Mouse (Mus musculus) brown adipose tissue, adult 24 weeks (tissue): ENCODE data around the gene Pld1. TPM values are rescaled to one million over a fixed set of nuclear protein-coding genes. Genes with fewer than 3 reads are reported as not detected.

Source experiments
- H3K27ac ChIP-seq: fragments of 200-500 bp; replicated peaks from 2 replicates; pipeline ENCODE4 v1.5.1; 2012; ENCODE audit warnings: low read depth, mild to moderate bottlenecking, low read length
- H3K4me1 ChIP-seq: fragments of 200-500 bp; 2 replicates; pipeline ENCODE4 v1.6.1; 2012; ENCODE audit warnings: low read length, mixed read lengths; ENCODE audit not compliant: control insufficient read depth, insufficient read depth, insufficient read length
- H3K4me3 ChIP-seq: fragments of 200-500 bp; 2 replicates; pipeline ENCODE4 v1.5.1; 2012; ENCODE audit warnings: low read depth, mild to moderate bottlenecking, low read length, moderate library complexity; ENCODE audit not compliant: insufficient read depth
- polyA plus RNA-seq: library from polyadenylated mRNA; stranded (reverse); fragments of >200 nt; gene quantifications from 2 replicates; pipeline ENCODE4 v1.2.4, GENCODE M21; 2012; ENCODE audit not compliant: missing spikeins, insufficient read depth, insufficient read length

Pld1 gene
- polyA plus RNA-seq, 1 experiment = 3.0 TPM

- no peak overlapping the region for H3K27ac ChIP-seq
- H3K4me3 ChIP-seq = no peak overlapping the region
- no peaks in the 10 kb centered on the region for H3K4me1 ChIP-seq
These were observed 96.3 kb downstream of the Pld1 start for GRCm38 (mm10) chr3:28034707-28035333.

- Histone ChIP-seq H3K4me1 (no peaks in the 10 kb centered on the region), H3K27ac (no peak overlapping the region), H3K4me3 (no peak overlapping the region)
These were observed 98.9 kb downstream of the Pld1 start for GRCm38 (mm10) chr3:28037320-28037932.

- Histone ChIP-seq H3K4me3 (no peak overlapping the region), H3K27ac (no peak overlapping the region), H3K4me1 (no peaks in the 10 kb centered on the region)
These were observed 99.6 kb downstream of the Pld1 start for GRCm38 (mm10) chr3:28038106-28038505.

- Histone ChIP-seq H3K4me3 (no peak overlapping the region), H3K4me1 (no peaks in the 10 kb centered on the region), H3K27ac (no peak overlapping the region)
These were observed 101.3 kb downstream of the Pld1 start for GRCm38 (mm10) chr3:28039760-28040159.

- Histone ChIP-seq H3K4me3 (no peak overlapping the region), H3K4me1 (no peaks in the 10 kb centered on the region), H3K27ac (no peak overlapping the region)
These were observed 102.7 kb downstream of the Pld1 start for GRCm38 (mm10) chr3:28041236-28041635.

- Histone ChIP-seq H3K4me1 (no peaks in the 10 kb centered on the region), H3K27ac (no peak overlapping the region), H3K4me3 (no peak overlapping the region)
These were observed 103.9 kb downstream of the Pld1 start for GRCm38 (mm10) chr3:28042366-28042765.

- Histone ChIP-seq H3K4me3 (no peak overlapping the region), H3K27ac (no peak overlapping the region), H3K4me1 (no peaks in the 10 kb centered on the region)
These were observed 109.1 kb downstream of the Pld1 start for GRCm38 (mm10) chr3:28047599-28047998.

- no peaks in the 10 kb centered on the region for H3K4me1 ChIP-seq
- no peak overlapping the region for H3K27ac ChIP-seq
- H3K4me3 ChIP-seq = no peak overlapping the region
These were observed 111.0 kb downstream of the Pld1 start for GRCm38 (mm10) chr3:28049526-28049925.

- Histone ChIP-seq H3K27ac (no peak overlapping the region), H3K4me3 (no peak overlapping the region)
These were observed 114.6 kb downstream of the Pld1 start for GRCm38 (mm10) chr3:28053076-28053475.

GRCm38 (mm10) chr3:28060713-28061112, 122.2 kb downstream of the Pld1 start:
- no peaks in the 10 kb centered on the region for H3K4me1 ChIP-seq
- no peak overlapping the region for H3K27ac ChIP-seq
- no peak overlapping the region for H3K4me3 ChIP-seq

More at GRCm38 (mm10) chr3:28053076-28053475, 114.6 kb downstream of the Pld1 start:
- H3K4me1 ChIP-seq = no peaks in the 10 kb centered on the region

GRCm38 (mm10) chr3:28061155-28061554, 122.7 kb downstream of the Pld1 start:
- H3K4me3 ChIP-seq = no peak overlapping the region
- no peaks in the 10 kb centered on the region for H3K4me1 ChIP-seq
- H3K27ac ChIP-seq = no peak overlapping the region

- H3K27ac ChIP-seq = no peak overlapping the region
These were observed 140.7 kb downstream of the Pld1 start for GRCm38 (mm10) chr3:28079211-28079610.

GRCm38 (mm10) chr3:28080116-28080515, 141.6 kb downstream of the Pld1 start:
- H3K27ac ChIP-seq = no peak overlapping the region
- no peak overlapping the region for H3K4me3 ChIP-seq
- H3K4me1 ChIP-seq = no peaks in the 10 kb centered on the region

More at GRCm38 (mm10) chr3:28079211-28079610, 140.7 kb downstream of the Pld1 start:
- Histone ChIP-seq H3K4me1 (no peaks in the 10 kb centered on the region), H3K4me3 (no peak overlapping the region)

- Histone ChIP-seq H3K4me3 (no peak overlapping the region), H3K27ac (no peak overlapping the region), H3K4me1 (no peaks in the 10 kb centered on the region)
These were observed 142.5 kb downstream of the Pld1 start for GRCm38 (mm10) chr3:28081012-28081411.

GRCm38 (mm10) chr3:28083218-28083617, 144.7 kb downstream of the Pld1 start:
- Histone ChIP-seq H3K4me3 (no peak overlapping the region), H3K27ac (no peak overlapping the region), H3K4me1 (no peaks in the 10 kb centered on the region)

GRCm38 (mm10) chr3:28084281-28084680, 145.8 kb downstream of the Pld1 start:
- Histone ChIP-seq H3K27ac (no peak overlapping the region), H3K4me3 (no peak overlapping the region), H3K4me1 (no peaks in the 10 kb centered on the region)
